Mouse (Mus musculus) C2C12 (cell line): Measurements from ENCODE around the gene Lzts2. TPM values are rescaled to one million over a fixed set of nuclear protein-coding genes. Genes with fewer than 3 reads are reported as not detected.

Experiments
- H3K27me3 ChIP-seq: one replicate; pipeline ENCODE4 v1.6.1; 2011; ENCODE audit not compliant: control insufficient read depth, insufficient read depth, insufficient read length
- H3K36me3 ChIP-seq: one replicate; pipeline ENCODE4 v1.6.1; 2011; ENCODE audit not compliant: control insufficient read depth, insufficient read depth
- H3K4me3 ChIP-seq: one replicate; pipeline ENCODE4 v1.5.1; 2011; ENCODE audit warnings: mild to moderate bottlenecking, control low read depth; ENCODE audit not compliant: poor library complexity, insufficient read depth, severe bottlenecking
- H3K79me2 ChIP-seq: one replicate; pipeline ENCODE4 v1.6.1; 2011; ENCODE audit not compliant: control insufficient read depth, insufficient read depth
- H3K79me3 ChIP-seq: one replicate; pipeline ENCODE4 v1.6.1; 2011; ENCODE audit warnings: low read depth, control low read depth
- H3ac ChIP-seq: one replicate; pipeline ENCODE3; 2011; ENCODE audit warnings: low read depth; ENCODE audit not compliant: control insufficient read depth, insufficient read length
- CEBPB ChIP-seq: IDR thresholded peaks from one replicate; pipeline ENCODE4 v1.6.1; 2011; ENCODE audit warnings: low read depth, mild to moderate bottlenecking, control low read depth, moderate library complexity
- CTCF ChIP-seq: IDR thresholded peaks from one replicate; pipeline ENCODE4 v1.5.1; 2011; ENCODE audit not compliant: control insufficient read depth, insufficient read depth, insufficient read length
- FOSL1 ChIP-seq: IDR thresholded peaks from one replicate; pipeline ENCODE4 v1.8.0; 2011; ENCODE audit warnings: mild to moderate bottlenecking, low read length; ENCODE audit not compliant: poor library complexity, insufficient read depth, severe bottlenecking
- MAX ChIP-seq: IDR thresholded peaks from one replicate; pipeline ENCODE4 v1.6.1; 2011; ENCODE audit warnings: mild to moderate bottlenecking, control low read depth
- MYOD1 ChIP-seq: IDR thresholded peaks from one replicate; pipeline ENCODE4 v1.6.1; 2011; ENCODE audit warnings: low read depth; ENCODE audit not compliant: control insufficient read depth, insufficient read length
- MYOG ChIP-seq: IDR thresholded peaks from one replicate; pipeline ENCODE4 v1.6.1; 2011; ENCODE audit not compliant: control insufficient read depth, insufficient read length; ENCODE audit errors: extremely low read depth
- USF1 ChIP-seq: IDR thresholded peaks from one replicate; pipeline ENCODE4 v1.6.1; 2011; ENCODE audit warnings: low read depth, mild to moderate bottlenecking, control low read depth, moderate library complexity
- long read RNA-seq, 2 experiments: library from polyadenylated mRNA; unstranded; transcript quantifications; one replicate each; pipeline ENCODE4 v2.0.0; 2019 to 2020
- polyA plus RNA-seq: library from polyadenylated mRNA; unstranded; fragments of >200 nt; fragmentation: generic; extraction: Trizol; gene quantifications from one replicate; pipeline ENCODE4 v1.2.1, GENCODE M21; 2012; ENCODE audit warnings: missing spikeins

Lzts2 gene
- 59.2 TPM for polyA plus RNA-seq
- long read RNA-seq, experiment 1, transcript Lzts2-202 (5 exons, 2,694 nt) = major isoform, 15 of 42 reads
- long read RNA-seq, experiment 1, partial matches to known transcripts = 13 of 42 reads
- long read RNA-seq, experiment 1, other reads (novel, unspliced or antisense) = 9 of 42 reads
- long read RNA-seq, experiment 2, transcript Lzts2-203 (5 exons, 2,798 nt) = minor isoform, 12 of 323 reads
- long read RNA-seq, experiment 2, transcript Lzts2-201 (5 exons, 3,062 nt) = minor isoform, 24 of 323 reads
- long read RNA-seq, experiment 2, transcript Lzts2-202 (5 exons, 2,694 nt) = major isoform, 215 of 323 reads
- long read RNA-seq, experiment 2, partial matches to known transcripts = 11 of 323 reads
- long read RNA-seq, experiment 2, other reads (novel, unspliced or antisense) = 61 of 323 reads

DNA sequence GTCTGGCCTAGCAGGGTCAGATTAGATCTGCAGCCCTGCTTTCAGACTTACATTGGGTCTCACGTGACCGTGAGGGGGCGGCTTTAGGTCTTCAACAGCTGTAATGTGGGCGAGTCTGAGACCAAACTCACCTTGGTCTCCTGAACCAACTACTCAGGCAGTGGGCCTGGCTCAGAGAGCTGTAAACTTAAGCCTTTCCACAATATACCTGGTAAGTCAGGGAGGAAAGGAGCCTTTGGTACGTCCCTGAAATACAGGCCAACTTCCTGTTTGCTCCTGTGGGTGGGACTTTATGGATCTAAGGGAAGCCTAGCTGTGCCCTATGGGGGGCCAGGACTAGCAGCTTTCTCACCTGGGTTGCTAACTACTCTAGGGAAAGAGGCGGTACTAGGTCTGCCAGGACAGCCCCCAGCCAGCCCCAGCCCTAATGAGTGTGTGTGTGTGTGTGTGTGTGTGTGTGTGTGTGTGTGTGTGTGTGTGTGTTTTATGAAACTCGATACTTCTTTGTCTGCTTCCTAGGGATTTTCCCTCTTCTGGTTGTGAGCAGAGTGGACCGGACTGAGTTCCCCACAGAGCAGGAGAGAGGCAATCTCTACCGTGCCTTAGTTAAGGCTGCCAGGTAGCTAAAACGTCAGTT lies at the start of gene Lzts2:
Gene Lzts2, plus strand, starts transcription at position 80 of the 637 bp plus-strand sequence.
- H3ac ChIP-seq = peak within 1 kb of the TSS; percentile 32
- no peaks in the 10 kb centered on the region for H3K27me3 ChIP-seq
- H3K4me3 ChIP-seq = peak within 1 kb of the TSS; percentile 38
- H3K79me3 ChIP-seq = peaks cover 13% of the 10 kb centered on the region
- H3K79me2 ChIP-seq = peaks cover 22% of the 10 kb centered on the region
- TF ChIP-seq USF1 (peak; percentile 59), CTCF (no peak), CEBPB (no peak)
- peaks cover 26% of the 10 kb centered on the region for H3K36me3 ChIP-seq

GRCm38 (mm10) chr19:44965978-44966377 lies 48.2 kb upstream of the Lzts2 start:
- Histone ChIP-seq H3K79me2 (no peaks in the 10 kb centered on the region), H3K27me3 (no peaks in the 10 kb centered on the region), H3ac (no peak overlapping the region), H3K4me3 (no peak overlapping the region), H3K79me3 (no peaks in the 10 kb centered on the region), H3K36me3 (peaks cover 93% of the 10 kb centered on the region)
- TF ChIP-seq FOSL1 (no peak), MYOG (no peak), CEBPB (no peak), USF1 (no peak), MAX (no peak), MYOD1 (no peak), CTCF (no peak)

DNA sequence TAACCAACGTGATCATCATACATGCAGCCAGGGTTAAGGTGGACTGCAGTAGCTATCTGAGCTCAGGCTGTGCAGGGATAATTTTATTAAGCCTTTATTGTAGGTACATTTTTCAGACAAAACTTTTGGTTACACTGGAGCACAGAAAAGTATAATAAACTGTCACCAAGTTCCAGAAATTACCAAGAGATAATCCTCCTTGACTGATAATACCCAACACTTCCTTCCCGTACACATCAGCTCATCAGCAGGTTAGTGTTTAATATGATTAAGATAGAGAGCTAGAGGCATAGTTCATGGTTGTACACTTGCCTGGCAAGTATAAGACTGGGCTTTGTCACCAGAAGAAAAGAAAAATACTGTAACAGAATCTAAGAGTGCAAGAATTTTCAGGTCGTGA lies 45.9 kb upstream of the Lzts2 start:
- peaks cover 93% of the 10 kb centered on the region for H3K36me3 ChIP-seq
- no peak for TF ChIP-seq MYOD1
- TF ChIP-seq USF1 = no peak
- TF ChIP-seq FOSL1 = no peak
- no peak for TF ChIP-seq CTCF
- TF ChIP-seq MAX = no peak
- TF ChIP-seq MYOG = no peak
- TF ChIP-seq CEBPB = no peak
- no peaks in the 10 kb centered on the region for H3K79me3 ChIP-seq

GRCm38 (mm10) chr19:44976636-44977035 lies 37.6 kb upstream of the Lzts2 start:
- no peaks in the 10 kb centered on the region for H3K79me3 ChIP-seq
- no peak overlapping the region for H3K4me3 ChIP-seq
- H3K36me3 ChIP-seq = peaks cover 97% of the 10 kb centered on the region
- no peak for TF ChIP-seq CTCF
- TF ChIP-seq USF1 = no peak
- TF ChIP-seq MYOD1 = no peak
- no peak for TF ChIP-seq FOSL1
- no peak for TF ChIP-seq MYOG
- TF ChIP-seq MAX = no peak
- no peak for TF ChIP-seq CEBPB
- H3ac ChIP-seq = no peak overlapping the region
- no peaks in the 10 kb centered on the region for H3K79me2 ChIP-seq
- no peaks in the 10 kb centered on the region for H3K27me3 ChIP-seq

More for the DNA sequence above, 45.9 kb upstream of the Lzts2 start:
- no peak overlapping the region for H3ac ChIP-seq
- H3K79me2 ChIP-seq = no peaks in the 10 kb centered on the region
- H3K4me3 ChIP-seq = no peak overlapping the region
- no peaks in the 10 kb centered on the region for H3K27me3 ChIP-seq

- Histone ChIP-seq H3K79me2 (no peaks in the 10 kb centered on the region), H3K27me3 (no peaks in the 10 kb centered on the region), H3K36me3 (peaks cover 97% of the 10 kb centered on the region), H3ac (no peak overlapping the region), H3K79me3 (no peaks in the 10 kb centered on the region), H3K4me3 (no peak overlapping the region)
- TF ChIP-seq USF1 = no peak
- no peak for TF ChIP-seq MYOD1
These were observed 37.1 kb upstream of the Lzts2 start for GRCm38 (mm10) chr19:44977148-44977547.

DNA sequence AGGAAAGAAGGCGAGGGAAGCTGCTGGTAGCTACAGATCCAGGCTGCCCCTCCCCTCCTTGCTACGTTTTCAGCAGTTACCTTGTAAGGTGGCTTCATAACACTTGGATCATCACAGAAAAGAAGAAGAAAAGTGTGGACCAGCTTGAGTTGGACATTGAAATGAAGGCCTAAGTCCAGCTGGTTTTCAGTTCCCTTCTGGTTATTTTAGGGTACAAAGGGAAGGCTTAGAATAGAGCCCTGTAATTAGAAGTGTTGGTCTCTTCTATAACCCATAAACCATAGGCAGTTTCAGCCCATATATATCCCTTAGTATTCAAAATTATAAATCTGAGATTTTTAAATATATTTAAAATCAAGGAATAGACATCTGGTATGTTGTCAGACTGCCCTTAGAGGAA lies 33.4 kb upstream of the Lzts2 start:
- no peak for TF ChIP-seq USF1
- TF ChIP-seq MAX = no peak
- no peak for TF ChIP-seq CEBPB
- Histone ChIP-seq H3K79me2 (no peaks in the 10 kb centered on the region), H3ac (no peak overlapping the region), H3K4me3 (no peak overlapping the region), H3K36me3 (peaks cover 72% of the 10 kb centered on the region), H3K79me3 (no peaks in the 10 kb centered on the region), H3K27me3 (no peaks in the 10 kb centered on the region)
